Mouse (Mus musculus): ENCODE data around the gene Loxl3.

DNA sequence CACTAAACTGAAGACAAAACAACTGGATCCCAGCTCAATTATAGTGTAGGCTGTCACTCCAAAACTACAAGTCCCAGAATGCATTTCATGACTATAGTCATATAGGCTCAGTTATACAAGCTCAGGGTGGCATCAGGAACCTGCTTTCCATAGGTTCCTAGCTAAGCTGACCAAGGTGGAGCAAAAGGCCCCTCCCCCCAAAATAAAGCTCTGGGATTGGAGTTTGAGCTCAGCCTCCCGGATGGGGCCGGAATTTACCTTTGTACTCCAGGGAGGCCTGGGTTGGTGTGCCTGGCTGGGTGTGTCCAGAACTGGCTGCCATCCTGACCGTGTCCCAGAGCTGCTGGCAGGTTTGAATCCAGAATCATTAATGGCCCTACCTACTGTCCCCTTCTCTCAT is 23.8 kb downstream of the Loxl3 start, which contains the start of gene Dqx1:
- TF ChIP-seq POLR2A (IDR thresholded peaks at IDR 0.05; ENCODE audit: borderline replicate concordance, extremely low read depth, insufficient read depth, insufficient read length, poor library complexity, severe bottlenecking), result no peak
- TF ChIP-seq CTCF (IDR thresholded peaks at IDR 0.05; ENCODE audit: borderline replicate concordance, extremely low read depth, insufficient read depth, insufficient read length), result no peak
